Mouse (Mus musculus) left cerebral cortex, postnatal 14 days (tissue): ENCODE results near the gene Ppp6r3. TPM values are rescaled to one million over a fixed set of nuclear protein-coding genes. Genes with fewer than 3 reads are reported as not detected.

Experiments used
- DNase-seq, 2 experiments: peaks; one replicate each; pipeline ENCODE4 v3.0.0; 2021 to 2022; ENCODE audit warnings: low spot score in 2 of 2, mixed read lengths in 1 of 2
- intact Hi-C: fragments of 180-260 bp; cut with DNase I; formaldehyde crosslinking; loops from one replicate; pipeline ENCODE4 v1.15.1; 2025
- total RNA-seq, 2 experiments: library from RNA; stranded (reverse); gene quantifications; 2 replicates each; pipeline ENCODE4 v1.2.3; 2021

Gene Ppp6r3
- total RNA-seq, 2 experiments from 2014 or later = 71.8 to 80.5 TPM

DNA sequence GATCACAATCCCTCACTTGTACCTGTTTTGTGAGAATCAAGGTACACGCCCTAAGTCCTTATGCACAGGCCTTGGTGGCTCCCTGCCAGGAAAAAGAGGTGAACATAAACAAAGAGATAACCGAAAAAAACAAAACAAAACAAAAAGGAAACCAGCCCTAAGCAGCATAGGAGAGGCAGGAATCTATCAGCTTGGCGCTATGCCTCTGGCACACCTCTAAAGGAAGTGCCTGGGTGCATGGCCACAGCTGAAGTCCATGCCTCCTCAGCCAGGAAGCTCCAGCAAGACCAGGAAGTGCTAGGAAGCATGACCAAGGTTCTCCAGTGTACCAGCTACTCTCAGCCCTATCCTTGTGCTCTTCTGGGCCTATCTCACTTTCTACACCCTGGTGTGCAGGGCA lies 126.3 kb downstream of the Ppp6r3 start:
- intact Hi-C loops = no loop called here
- no peak for DNase-seq

DNA sequence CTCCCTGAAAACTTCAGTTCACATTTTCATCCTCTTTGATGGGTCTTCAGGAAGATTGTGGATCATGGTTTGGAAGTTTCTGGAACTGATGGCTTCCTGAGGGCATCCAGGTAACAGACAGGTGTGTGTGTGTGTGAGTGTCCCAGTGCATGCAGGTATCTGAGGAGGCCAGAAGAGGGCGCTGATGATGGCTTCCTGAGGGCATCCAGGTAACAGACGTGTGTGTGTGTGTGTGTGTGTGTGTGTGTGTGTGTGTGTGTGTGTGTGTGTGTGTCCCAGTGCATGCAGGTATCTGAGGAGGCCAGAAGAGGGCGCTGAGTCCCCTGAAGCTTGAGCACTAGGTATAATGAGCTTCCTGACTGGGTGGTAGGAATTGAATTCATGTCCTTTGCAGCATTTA lies 128.2 kb downstream of the Ppp6r3 start:
- no peak for DNase-seq
- intact Hi-C loops = no loop called here

DNA sequence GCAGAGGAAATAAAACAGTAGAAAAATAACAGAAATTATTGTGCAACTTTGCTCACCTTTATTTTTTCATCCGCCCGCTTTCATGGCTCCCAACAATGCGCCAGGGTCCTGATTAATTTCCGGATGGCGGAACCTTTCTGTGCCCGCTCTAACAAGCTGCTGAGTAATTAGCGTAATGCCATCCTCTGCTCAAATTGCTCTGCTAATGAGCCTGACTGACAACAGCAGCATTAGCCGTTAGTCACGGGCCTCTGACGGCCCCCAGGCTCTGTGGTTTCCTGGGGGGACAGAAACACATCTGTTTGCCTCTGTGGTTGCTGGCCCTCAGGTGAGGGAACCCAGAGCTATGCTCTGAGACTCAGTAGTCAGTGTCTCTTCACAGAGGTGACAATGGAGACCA lies 134.5 kb downstream of the Ppp6r3 start:
- intact Hi-C loops = no loop called here
- DNase-seq = no peak

DNA sequence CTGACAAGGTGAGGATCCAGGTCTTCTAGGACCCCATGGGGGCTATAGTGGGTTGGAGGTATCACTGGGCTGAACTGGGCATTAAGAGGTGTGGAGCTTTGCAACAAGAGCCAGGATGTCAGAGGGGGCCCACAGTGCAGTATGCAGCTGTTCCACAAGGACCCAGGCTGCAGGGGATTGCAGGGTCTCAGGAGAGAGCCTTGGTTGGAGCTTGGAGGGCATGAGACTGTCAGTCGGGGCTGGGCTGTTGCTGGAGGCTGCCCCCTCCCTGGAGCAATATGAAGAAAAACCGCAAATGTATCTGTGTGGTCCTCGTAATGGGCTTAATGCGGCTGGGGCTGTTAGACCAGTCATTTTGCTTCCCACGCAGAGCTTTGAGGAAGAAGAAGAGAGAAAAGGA lies 134.9 kb downstream of the Ppp6r3 start:
- DNase-seq = no peak
- intact Hi-C loops = no loop called here

DNA sequence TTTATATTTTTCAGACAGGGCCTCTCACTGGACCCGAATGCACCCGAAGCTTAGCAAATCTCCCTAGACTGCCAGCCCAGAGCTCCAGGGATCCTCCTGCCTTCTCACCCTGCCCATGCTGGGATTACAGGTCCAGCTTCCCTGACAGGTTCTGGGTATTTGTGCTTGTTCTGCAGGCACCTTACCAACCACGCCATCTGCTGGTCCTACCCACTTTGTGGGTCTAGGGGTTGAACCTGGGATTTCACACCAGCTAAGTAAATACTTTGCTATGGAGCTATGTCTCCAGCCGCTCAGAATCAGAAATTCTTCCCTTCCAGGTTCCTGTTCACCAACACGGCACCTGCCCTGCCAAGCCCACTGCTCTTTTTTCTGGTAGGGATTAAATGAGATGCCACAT lies 137.6 kb downstream of the Ppp6r3 start:
- intact Hi-C loops = no loop called here
- no peak for DNase-seq

DNA sequence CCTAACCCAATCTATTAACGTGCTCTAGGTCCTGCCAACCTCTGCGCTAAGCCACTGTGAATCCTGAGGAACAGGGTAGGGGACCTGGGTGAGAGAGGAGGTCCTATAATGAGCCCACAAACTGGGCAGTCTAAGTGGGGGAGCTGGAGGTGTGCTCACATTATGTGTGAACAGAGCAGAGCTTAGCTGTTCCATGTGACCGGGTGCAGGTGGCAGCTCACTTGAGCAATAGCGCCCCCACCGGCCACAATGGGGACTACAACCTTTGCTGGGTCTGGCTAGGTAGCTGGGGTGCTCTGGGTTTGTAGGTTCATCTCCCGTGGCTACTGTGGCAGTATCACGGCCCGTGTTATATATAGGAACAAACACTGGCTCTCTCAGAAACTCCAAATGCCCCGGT lies 138.7 kb downstream of the Ppp6r3 start:
- peak in 1 of 2 experiments; percentile 23 for DNase-seq
- intact Hi-C loops = no loop called here

DNA sequence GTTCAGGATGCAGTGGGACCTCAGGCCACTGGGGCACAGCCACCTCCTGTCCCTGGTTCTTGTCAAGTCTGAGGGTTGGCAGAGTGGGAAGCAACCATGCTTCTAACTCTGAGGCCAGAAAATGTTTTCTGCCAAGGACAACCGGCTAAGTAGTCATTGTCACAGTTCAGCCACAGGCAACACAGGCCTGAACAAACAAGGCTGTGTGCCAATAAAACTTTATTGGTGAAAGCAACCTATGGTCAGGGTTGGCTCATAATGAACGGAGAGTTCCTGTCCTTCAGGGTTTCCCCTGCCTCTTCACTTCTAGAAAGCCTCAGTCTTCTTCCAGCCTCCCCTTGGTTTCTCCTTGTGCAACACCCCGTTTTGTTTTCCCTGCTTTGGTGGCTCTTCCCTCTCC lies 139.7 kb downstream of the Ppp6r3 start:
- intact Hi-C loops = no loop called here

DNA sequence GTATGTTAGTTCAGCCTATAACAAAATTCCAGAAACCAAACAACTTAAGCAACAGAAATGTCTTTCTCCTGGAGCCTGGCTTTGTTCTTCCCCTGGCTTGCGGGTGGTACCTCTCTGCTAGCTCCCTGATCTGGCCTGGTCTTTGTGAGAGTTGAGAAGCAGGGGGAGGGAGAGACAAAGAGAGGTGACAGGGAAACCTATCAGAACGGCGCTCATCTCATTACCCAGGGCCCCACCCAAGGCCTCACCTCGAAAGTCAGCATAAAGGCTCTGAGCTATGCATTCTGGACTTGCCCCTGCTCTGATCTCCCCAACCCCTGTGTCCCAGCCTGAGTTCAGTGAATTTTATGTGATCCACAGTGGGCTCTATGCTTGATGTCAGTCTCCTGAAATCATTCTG lies 140.9 kb downstream of the Ppp6r3 start:
- no peak for DNase-seq
- intact Hi-C loops = no loop called here

More for the DNA sequence above, 139.7 kb downstream of the Ppp6r3 start:
- DNase-seq = no peak

DNA sequence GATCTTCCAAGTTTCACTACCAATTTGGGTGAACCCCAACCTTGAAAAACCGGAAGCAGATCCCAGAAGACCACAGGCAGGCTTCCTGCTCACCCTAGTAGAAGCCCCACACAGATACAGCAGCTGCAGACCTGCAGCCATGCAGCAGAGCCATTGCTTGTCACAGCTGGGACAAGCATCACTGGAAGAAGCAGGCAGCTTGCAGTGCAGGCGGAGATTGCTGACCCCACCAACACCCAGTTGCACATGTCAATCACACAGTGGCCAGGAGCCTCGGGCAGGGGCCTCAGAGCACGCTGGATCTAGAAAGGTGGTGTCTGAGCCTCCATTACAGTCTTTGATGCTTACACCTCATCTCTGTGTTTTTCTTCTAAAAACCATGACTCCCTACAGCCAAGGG lies 141.4 kb downstream of the Ppp6r3 start:
- no peak for DNase-seq
- intact Hi-C loops = no loop called here

DNA sequence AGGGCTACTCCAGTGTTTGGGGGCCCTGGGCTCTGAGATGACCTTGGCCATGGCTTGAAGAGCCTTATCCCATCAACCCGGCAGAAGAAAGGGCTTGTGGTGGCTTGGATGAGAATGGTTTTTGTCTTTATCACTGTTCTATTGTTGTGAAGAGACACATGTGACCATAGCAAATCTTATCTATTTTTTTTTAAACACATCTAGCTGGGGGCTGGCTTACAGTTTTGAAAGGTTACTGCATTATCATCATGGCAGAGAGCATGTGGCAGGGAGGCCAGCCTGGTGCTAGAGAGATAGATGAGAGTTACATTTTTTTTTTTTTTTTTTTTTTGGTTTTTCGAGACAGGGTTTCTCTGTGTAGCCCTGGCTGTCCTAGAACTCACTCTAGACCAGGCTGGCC lies 143.6 kb downstream of the Ppp6r3 start:
- intact Hi-C loops = no loop called here
- DNase-seq = no peak

DNA sequence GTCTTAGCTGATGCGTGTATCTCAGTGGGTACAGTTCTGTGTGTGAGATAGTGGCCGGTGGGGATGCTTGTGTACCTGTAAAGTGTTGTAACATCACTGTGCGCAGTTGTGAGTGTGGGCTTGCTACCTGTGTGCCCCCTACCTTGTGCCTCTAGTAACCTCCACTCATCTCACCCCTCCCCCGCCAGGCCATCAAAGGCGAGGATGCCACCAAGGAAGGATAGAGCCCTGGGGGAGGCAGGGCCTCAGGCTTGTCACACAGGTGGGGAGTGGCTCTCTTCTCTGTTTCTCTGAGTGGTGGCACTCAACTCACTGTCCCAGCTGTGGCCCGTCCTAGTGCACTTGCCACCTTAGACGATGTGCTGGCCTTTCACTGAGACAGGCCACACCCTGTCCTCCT lies 144.5 kb downstream of the Ppp6r3 start:
- intact Hi-C loops = no loop called here
- no peak for DNase-seq

DNA sequence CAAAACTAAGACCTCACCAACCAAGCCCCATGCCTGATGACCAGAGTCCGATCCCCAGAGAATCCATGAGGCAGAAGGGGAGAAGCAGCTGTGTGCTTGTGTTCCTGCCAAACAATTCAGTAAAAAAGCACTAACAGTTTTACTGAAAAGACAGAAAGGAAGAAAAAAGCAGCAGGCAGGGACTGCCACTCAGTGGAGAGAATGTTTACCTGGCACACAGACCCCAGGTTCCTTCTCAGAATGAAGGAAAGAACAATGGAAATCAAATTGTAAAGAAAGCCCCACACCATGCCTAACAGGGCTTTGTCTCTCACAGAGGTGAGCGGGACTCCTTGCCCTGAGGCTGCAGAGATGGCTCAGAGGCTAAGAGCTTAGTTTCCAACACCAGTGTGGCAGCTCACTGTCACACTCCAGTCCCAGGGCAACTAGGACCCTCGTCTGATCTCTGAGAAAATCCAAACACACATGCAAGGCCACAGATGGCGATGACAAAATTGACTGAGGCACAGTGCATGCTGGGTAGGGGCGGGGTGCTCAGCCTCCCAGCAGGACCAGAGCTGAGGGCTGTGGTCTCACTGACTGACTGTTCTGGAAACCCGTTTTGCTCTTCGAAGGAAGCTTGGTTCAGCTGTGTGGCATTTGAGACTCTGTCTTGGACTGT lies 146.3 kb downstream of the Ppp6r3 start:
- intact Hi-C loops = no loop called here
- DNase-seq = no peak

DNA sequence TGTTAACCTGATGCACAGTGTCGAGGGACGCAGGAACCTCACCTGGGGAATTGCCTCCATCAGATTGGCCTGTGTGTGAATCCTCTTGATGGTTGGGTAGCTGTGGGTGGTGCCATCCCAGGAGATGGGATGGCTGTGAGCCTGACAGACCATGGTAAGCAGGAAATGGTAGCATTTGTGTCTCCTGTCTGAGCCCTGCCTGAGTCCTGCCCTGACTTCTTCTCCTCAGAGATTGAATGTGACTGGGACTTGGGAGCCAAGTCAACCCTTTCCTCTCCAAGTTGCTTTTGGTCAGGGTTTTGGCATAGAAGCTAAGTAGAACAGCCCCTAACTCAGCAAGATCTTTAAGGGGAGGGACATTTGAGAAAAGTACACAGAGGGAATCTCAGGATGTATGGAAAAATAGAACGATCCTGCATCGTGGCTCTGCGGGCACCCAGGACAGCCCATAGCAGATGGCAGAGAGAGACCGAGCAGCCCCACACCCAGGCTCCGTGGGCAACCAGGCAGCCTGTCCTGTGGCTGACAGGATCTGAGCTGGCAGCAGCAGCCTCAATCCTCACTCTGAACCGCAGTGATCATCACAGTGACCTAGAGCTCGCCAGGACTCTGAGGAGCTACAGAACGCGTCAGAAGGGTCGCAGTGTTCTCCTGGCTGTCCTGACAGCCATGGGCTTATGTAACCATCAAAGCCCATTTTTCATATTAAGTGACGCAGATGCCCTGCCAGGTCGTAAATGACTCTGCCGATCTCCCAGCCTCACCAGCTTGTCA lies 147.3 kb downstream of the Ppp6r3 start:
- no peak for DNase-seq
- intact Hi-C loops = no loop called here

DNA sequence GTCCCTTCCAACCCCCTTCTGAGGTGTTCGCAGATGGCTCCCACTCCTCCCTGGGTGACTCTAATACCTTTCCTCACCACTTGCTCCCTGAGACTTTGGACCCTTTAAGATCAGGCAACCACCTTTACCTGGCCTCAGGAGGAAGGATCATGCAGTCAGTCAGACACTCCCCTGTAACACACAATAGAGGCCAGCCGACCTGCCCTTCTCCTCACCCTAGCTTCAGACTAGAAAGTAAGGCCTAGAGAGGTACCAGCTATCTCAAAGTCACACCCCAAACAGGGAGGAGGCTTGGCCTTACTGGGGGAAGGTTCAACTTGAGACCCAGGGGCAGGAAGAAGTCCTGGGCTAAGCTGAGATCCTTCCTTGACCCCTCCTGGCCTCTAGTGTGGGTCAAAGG lies 151.3 kb downstream of the Ppp6r3 start:
- no peak for DNase-seq
- intact Hi-C loops = no loop called here

DNA sequence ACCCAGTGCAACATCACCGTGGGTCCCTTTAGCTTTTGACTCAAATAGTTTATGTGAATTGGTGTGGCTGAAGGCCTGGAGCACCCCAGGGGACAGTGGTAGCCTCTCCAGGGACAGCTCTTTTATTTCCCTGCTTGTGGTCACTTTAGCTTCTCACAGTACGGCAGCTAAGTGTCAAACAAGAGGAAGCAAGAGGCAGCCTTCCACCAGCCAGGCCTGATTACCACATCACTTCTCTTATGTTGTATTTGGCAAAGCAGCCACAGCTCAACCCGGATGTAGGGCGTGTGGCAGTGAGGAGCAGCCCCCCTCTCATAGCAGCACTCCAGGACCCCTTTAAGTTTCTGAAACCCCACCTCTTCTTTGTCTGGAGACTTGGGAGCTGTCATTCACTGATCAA lies 152.6 kb downstream of the Ppp6r3 start:
- no peak for DNase-seq
- intact Hi-C loops = no loop called here

DNA sequence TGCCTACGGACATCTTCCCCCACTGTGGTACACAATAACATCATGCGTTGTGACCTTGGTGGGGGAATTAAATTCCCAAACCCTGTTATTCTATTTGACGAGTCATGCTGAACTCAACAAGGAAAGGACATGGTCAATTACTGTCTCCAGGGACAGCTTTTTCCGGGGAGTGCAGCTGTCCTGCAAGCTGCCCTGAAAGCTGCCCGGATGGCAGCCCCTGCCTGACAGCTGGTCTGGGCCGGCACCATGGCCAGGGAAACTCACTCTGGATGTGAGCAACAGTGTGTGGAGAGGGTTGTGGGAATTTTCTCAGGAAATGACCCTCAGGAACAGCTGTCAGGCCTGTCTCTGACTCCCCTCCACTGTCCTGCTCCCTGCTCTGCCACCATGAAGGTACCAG lies 153.1 kb downstream of the Ppp6r3 start:
- intact Hi-C loops = no loop called here
- no peak for DNase-seq

DNA sequence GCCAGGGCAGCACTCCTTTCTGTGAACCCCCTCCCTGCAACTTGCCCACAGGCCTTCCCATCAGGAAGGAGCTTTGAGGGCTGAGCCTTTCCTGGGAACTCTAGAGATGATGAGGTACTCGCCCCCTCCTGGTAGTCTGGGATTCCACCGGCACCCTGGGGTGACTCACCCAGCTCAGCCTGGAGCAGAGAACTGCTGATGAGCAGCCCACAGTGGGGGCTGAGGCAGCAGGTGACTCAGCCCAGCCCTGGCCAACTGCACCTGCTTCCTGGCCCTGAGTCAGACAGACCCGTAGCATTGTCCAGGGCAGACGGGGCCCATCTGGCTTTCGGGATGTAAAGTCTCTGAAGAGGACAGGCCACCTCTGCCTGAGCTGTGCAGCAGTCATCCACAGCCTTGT lies 156.3 kb downstream of the Ppp6r3 start:
- intact Hi-C loops = no loop called here
- peak; percentile 22 to 65 for DNase-seq

DNA sequence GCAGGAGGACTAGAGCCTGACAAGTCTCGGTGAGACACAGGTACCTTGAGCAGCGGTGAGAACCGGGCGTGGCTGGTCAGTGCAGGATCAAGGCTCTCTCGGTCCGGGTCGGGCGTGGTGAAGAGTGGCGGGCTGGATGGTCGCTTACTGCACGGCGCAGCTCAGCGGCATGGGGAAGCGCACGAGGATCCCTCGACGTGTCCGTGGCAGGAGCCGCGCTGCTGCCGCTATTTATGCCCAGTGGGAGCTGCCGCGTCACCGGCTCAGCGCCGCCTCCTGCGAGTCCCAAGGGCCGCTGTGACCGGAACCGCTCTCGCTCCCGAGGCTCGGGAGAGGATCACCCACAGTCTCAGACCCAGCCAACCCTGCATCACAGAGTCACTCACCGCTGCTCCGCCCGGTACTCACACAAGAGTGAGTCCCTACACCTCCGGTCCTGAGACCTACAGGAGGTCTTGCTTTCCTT lies 161.2 kb downstream of the Ppp6r3 start, which contains the start of gene Gal:
Gene Gal, minus strand, starts transcription at position 277 of the 466 bp plus-strand sequence.
- intact Hi-C loops = no loop called here
- DNase-seq = peak; percentile 14 to 26

DNA sequence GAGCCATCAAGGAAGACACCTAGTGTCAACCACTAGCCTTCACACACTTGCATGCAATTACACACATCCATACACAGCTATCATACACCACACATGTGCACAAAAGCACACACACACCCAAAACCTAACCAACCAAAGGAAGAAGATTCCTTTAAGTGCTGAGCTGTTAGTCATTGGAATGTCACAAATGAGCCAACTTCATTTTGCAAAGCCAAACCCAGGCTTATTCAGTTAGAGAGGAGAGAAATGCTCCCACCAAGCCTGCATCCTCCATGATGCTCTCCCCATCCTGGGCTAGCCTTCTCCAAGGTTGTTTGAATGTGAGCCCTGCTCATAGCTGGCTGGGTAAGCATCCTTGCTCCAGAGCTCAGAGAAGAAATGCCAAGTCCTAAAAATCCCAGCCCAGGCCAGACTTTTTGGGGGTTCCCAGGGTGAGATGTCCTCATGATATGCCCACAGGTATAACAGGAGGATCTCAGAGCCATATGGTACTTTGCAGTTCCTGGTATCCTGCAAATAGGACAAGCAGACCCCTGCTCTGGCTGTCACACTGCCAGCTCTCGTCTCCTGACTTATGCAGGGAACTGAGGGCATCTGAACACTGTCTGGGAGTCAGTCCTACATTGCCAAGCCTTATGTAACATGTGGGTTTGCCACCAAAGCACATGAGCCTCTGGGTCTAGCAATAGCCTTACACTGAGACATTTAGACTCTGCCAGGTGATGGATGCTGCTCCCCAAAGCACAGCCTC lies 169.8 kb downstream of the Ppp6r3 start:
- intact Hi-C loops = no loop called here
- DNase-seq = no peak
